Mouse (Mus musculus): ENCODE results near the gene Atp6v0c.

- TF ChIP-seq GATA1 (IDR thresholded peaks at IDR 0.05; ENCODE audit: borderline replicate concordance, low read length) (no peak), FLI1 (IDR thresholded peaks at IDR 0.05; ENCODE audit: low read length) (no peak)
These were observed 30.2 kb upstream of the Atp6v0c start for GRCm38 (mm10) chr17:24199741-24200140.
